Mouse (Mus musculus) kidney, postnatal 0 days (tissue): ENCODE measurements around the gene Slc16a5. TPM values are rescaled to one million over a fixed set of nuclear protein-coding genes. Genes with fewer than 3 reads are reported as not detected.

Experiments
- ATAC-seq: fragments of 200-750 bp; cut with Nextera tagmentation; replicated peaks from 2 replicates; pipeline ENCODE4 v1.8.0; 2017; ENCODE audit warnings: low read depth, moderate number of reproducible peaks, moderate TSS enrichment, moderate library complexity; ENCODE audit not compliant: low FRiP score
- DNase-seq: peaks from one replicate; pipeline ENCODE4 v3.0.0-alpha.2; 2016; ENCODE audit warnings: low spot score
- H3K27ac ChIP-seq: fragments of 300-500 bp; sonication (generic); 2 replicates; pipeline ENCODE4 v1.5.1; 2014; ENCODE audit warnings: mild to moderate bottlenecking
- H3K27me3 ChIP-seq: fragments of 300-500 bp; sonication (generic); 2 replicates; pipeline ENCODE4 v1.6.1; 2014; ENCODE audit warnings: low read length, mixed read lengths; ENCODE audit not compliant: insufficient read depth
- H3K36me3 ChIP-seq: fragments of 300-500 bp; sonication (generic); 2 replicates; pipeline ENCODE4 v1.6.1; 2014; ENCODE audit warnings: low read length, mixed read lengths; ENCODE audit not compliant: insufficient read depth
- H3K4me1 ChIP-seq: fragments of 300-500 bp; sonication (generic); replicated peaks from 2 replicates; pipeline ENCODE4 v1.6.1; 2014; ENCODE audit warnings: antibody characterized with exemption, low read length, mixed read lengths; ENCODE audit not compliant: insufficient read depth
- H3K4me2 ChIP-seq: fragments of 300-500 bp; sonication (generic); 2 replicates; pipeline ENCODE4 v1.6.1; 2014; ENCODE audit warnings: mild to moderate bottlenecking, low read length, moderate library complexity, mixed read lengths
- H3K4me3 ChIP-seq: fragments of 300-500 bp; sonication (generic); replicated peaks from 2 replicates; pipeline ENCODE4 v1.5.1; 2014; ENCODE audit warnings: low read depth, low read length
- H3K9ac ChIP-seq: fragments of 300-500 bp; sonication (generic); 2 replicates; pipeline ENCODE4 v1.6.1; 2014; ENCODE audit warnings: low read depth, low read length
- H3K9me3 ChIP-seq: fragments of 300-500 bp; sonication (generic); replicated peaks from 2 replicates; pipeline ENCODE4 v1.6.1; 2016; ENCODE audit warnings: low read length, inconsistent platforms, mixed read lengths
- CTCF ChIP-seq: IDR thresholded peaks from 2 replicates; pipeline ENCODE4 v1.5.1; 2016; ENCODE audit warnings: antibody characterized with exemption, low read depth, mild to moderate bottlenecking, moderate library complexity
- WGBS: fragments of 180-500 bp; shearing (Covaris S2); extraction: QIAGEN DNeasy Blood & Tissue Kit; methylation state at CpG from one replicate; pipeline ENCODE4 v1.1.7; 2014; 5-methylcytosine and 5-hydroxymethylcytosine counted together
- polyA plus RNA-seq: library from polyadenylated mRNA; unstranded; fragments of >200 nt; fragmentation: Nextera tagmentation; extraction: Ambion mirVana; gene quantifications from 2 replicates; pipeline ENCODE4 v1.2.1, GENCODE M21; 2015

The Slc16a5 gene
- polyA plus RNA-seq, 1 experiment from 2014 or later = 51.1 TPM

- 26% methylated on average over 6 of the region's 6 CpGs for whole genome bisulfite sequencing
- peak; percentile 58 for DNase-seq
- TF ChIP-seq CTCF = no peak
These were observed 4.9 kb upstream of the Slc16a5 start for GRCm38 (mm10) chr11:115457405-115457804.

DNA sequence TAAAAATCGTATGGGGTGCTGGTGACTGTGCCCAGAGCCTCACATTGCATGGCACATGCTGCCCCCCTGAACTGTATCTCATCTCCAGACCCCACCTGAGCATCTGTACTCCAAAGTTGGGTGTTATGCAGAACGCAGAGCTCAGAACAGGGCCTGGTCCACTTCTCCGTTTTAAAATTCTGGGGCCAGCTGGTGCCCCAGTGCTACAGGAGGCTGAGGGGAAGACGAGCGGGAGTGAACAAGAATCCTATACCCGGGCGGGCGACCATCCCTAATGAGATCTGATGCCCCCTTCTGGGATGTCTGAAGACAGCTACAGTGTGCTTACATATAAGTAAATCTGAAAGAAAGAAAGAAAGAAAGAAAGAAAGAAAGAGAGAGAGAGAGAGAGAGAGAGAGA is 1.3 kb upstream of the Slc16a5 start:
- Histone ChIP-seq H3K9me3 (no peaks in the 10 kb centered on the region), H3K4me3 (no peak overlapping the region), H3K4me1 (no peaks in the 10 kb centered on the region), H3K27me3 (no peaks in the 10 kb centered on the region), H3K27ac (no peak overlapping the region), H3K4me2 (no peak overlapping the region), H3K36me3 (no peaks in the 10 kb centered on the region), H3K9ac (no peak overlapping the region)
- TF ChIP-seq CTCF = peak; percentile 6; the same call in 1 of the 2 replicates
- 28% methylated on average over 8 of the region's 8 CpGs for WGBS
- DNase-seq (no peak), ATAC-seq (no peak)

More at GRCm38 (mm10) chr11:115457405-115457804, 4.9 kb upstream of the Slc16a5 start:
- Histone ChIP-seq H3K4me2 (no peak overlapping the region), H3K4me3 (no peak overlapping the region), H3K36me3 (no peaks in the 10 kb centered on the region), H3K27ac (no peak overlapping the region), H3K27me3 (no peaks in the 10 kb centered on the region), H3K9ac (no peak overlapping the region), H3K4me1 (no peaks in the 10 kb centered on the region), H3K9me3 (no peaks in the 10 kb centered on the region)
- ATAC-seq = no peak

DNA sequence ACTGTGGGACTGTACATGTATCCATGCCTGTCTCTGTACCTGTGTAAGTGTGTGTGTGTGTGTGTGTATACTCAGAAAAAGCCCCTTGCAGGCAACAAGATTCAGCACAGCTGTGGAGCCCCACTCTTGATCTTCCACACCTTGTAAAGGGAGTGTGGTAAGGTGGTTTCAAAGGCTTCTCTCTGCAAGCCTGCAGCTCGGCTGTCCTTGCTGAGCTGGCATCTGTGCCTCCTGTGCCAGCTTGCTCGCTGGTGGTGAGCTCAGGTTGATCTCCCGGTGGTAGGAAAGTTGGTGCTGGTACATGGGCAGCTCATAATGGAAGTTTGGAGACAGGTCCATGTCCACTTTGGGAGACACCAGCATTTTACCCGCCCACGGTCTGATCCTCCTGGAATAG is 430 bp upstream of the Slc16a5 start:
- WGBS = 65% methylated on average over 5 of the region's 5 CpGs
- peak overlapping the region; percentile 38; the same call in 1 of the 2 replicates for H3K4me2 ChIP-seq
- no peaks in the 10 kb centered on the region for H3K36me3 ChIP-seq
- DNase-seq (no peak), ATAC-seq (no peak)
- no peaks in the 10 kb centered on the region for H3K9me3 ChIP-seq
- peak overlapping the region; percentile 86 for H3K27ac ChIP-seq
- no peaks in the 10 kb centered on the region for H3K4me1 ChIP-seq
- no peak overlapping the region for H3K4me3 ChIP-seq
- H3K9ac ChIP-seq = no peak overlapping the region
- no peaks in the 10 kb centered on the region for H3K27me3 ChIP-seq
- no peak for TF ChIP-seq CTCF

GRCm38 (mm10) chr11:115463397-115463796 is 1.1 kb downstream of the Slc16a5 start:
- TF ChIP-seq CTCF = no peak
- WGBS = 53% methylated on average over 11 of the region's 11 CpGs
- H3K27ac ChIP-seq = peak overlapping the region; percentile 86

GRCm38 (mm10) chr11:115464851-115465250 is 2.6 kb downstream of the Slc16a5 start:
- Histone ChIP-seq H3K9me3 (no peaks in the 10 kb centered on the region), H3K36me3 (no peaks in the 10 kb centered on the region), H3K4me1 (no peaks in the 10 kb centered on the region), H3K27me3 (no peaks in the 10 kb centered on the region), H3K4me3 (no peak overlapping the region), H3K4me2 (peak overlapping the region; percentile 12; the same call in 1 of the 2 replicates), H3K27ac (no peak overlapping the region), H3K9ac (no peak overlapping the region)
- no peak for ATAC-seq
- DNase-seq = no peak
- TF ChIP-seq CTCF = no peak
- 66% methylated on average over 8 of the region's 8 CpGs for WGBS

More at GRCm38 (mm10) chr11:115463397-115463796, 1.1 kb downstream of the Slc16a5 start:
- H3K4me2 ChIP-seq = peak overlapping the region; percentile 38
- H3K4me1 ChIP-seq = no peaks in the 10 kb centered on the region
- ATAC-seq (peak; percentile 47; the same call in 1 of the 2 replicates), DNase-seq (no peak)
- H3K9ac ChIP-seq = peak overlapping the region; percentile 35
- H3K4me3 ChIP-seq = no peak overlapping the region
- no peaks in the 10 kb centered on the region for H3K9me3 ChIP-seq
- no peaks in the 10 kb centered on the region for H3K36me3 ChIP-seq
- no peaks in the 10 kb centered on the region for H3K27me3 ChIP-seq

- Histone ChIP-seq H3K27ac (no peak overlapping the region), H3K4me2 (no peak overlapping the region), H3K9me3 (no peaks in the 10 kb centered on the region), H3K36me3 (no peaks in the 10 kb centered on the region), H3K4me3 (no peak overlapping the region), H3K9ac (no peak overlapping the region), H3K27me3 (no peaks in the 10 kb centered on the region), H3K4me1 (no peaks in the 10 kb centered on the region)
- 26% methylated on average over 4 of the region's 4 CpGs for WGBS
- DNase-seq (peak; percentile 32), ATAC-seq (no peak)
- TF ChIP-seq CTCF = 0 out of 2 replicates have a peak, but pooled peaks have one; percentile 9
These were observed 4.9 kb downstream of the Slc16a5 start for GRCm38 (mm10) chr11:115467217-115467618.

DNA sequence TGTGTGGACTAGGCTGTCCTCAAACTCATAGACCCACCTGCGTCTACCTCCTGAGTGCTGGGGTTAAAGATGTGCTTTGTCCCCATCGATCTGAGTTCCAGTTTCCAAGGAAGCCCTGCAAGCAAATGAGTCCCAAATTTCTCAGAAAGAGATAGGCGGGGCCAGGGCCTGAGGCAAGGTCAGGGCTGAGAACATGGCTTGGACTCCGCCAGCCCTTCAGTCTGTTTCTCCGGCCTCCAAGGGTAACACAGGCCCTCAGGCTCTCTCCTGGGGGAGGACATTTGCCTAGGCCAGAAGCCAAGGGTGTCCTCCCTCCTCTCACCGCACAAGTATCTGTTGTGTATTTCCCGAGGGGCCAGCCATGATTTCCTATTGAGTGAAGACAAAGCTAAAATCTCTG is 9.9 kb downstream of the Slc16a5 start:
- H3K4me2 ChIP-seq = no peak overlapping the region
- no peak overlapping the region for H3K27ac ChIP-seq
- no peak for DNase-seq
- H3K4me3 ChIP-seq = no peak overlapping the region
- 74% methylated on average over 7 of the region's 7 CpGs for WGBS
- no peak for TF ChIP-seq CTCF
- H3K4me1 ChIP-seq = peaks cover 17% of the 10 kb centered on the region; the same call in 1 of the 2 replicates
- H3K9me3 ChIP-seq = no peaks in the 10 kb centered on the region
- H3K36me3 ChIP-seq = no peaks in the 10 kb centered on the region
- no peak overlapping the region for H3K9ac ChIP-seq
- no peaks in the 10 kb centered on the region for H3K27me3 ChIP-seq
- ATAC-seq = no peak
